Mouse (Mus musculus) olfactory bulb, adult 2 months (tissue): Measurements from ENCODE around the gene Lrmda. TPM values are rescaled to one million over a fixed set of nuclear protein-coding genes. Genes with fewer than 3 reads are reported as not detected.

Experiments used
- H3K27ac ChIP-seq: fragments of 200-500 bp; 2 replicates; pipeline ENCODE4 v1.5.1; 2012; ENCODE audit warnings: low read depth, low read length; ENCODE audit not compliant: insufficient read depth
- H3K4me1 ChIP-seq: fragments of 200-500 bp; 2 replicates; pipeline ENCODE4 v1.6.1; 2012; ENCODE audit warnings: low read length; ENCODE audit not compliant: control insufficient read depth, insufficient read depth
- H3K4me3 ChIP-seq: fragments of 200-500 bp; 2 replicates; pipeline ENCODE4 v1.5.1; 2012; ENCODE audit warnings: mild to moderate bottlenecking, low read depth, low read length, moderate library complexity; ENCODE audit not compliant: insufficient read depth
- CTCF ChIP-seq: fragments of 200-500 bp; IDR thresholded peaks from 2 replicates; pipeline ENCODE4 v1.5.1; 2012; ENCODE audit warnings: low read depth, mild to moderate bottlenecking, low read length, moderate library complexity; ENCODE audit not compliant: insufficient read depth
- POLR2A ChIP-seq: fragments of 200-500 bp; IDR thresholded peaks from 2 replicates; pipeline ENCODE4 v1.6.1; 2012; ENCODE audit warnings: mild to moderate bottlenecking, low read depth, low read length, moderate library complexity; ENCODE audit not compliant: insufficient read depth
- WGBS: fragments of 180-500 bp; shearing (Covaris S2); methylation state at CpG from one replicate; pipeline ENCODE4 v1.1.7; 2018; 5-methylcytosine and 5-hydroxymethylcytosine counted together
- polyA plus RNA-seq: library from polyadenylated mRNA; stranded (reverse); fragments of >200 nt; gene quantifications from 2 replicates; pipeline ENCODE4 v1.2.4, GENCODE M21; 2012; ENCODE audit warnings: low replicate concordance; ENCODE audit not compliant: missing spikeins, insufficient read depth, insufficient read length

Gene Lrmda
- polyA plus RNA-seq, 1 experiment: not detected

DNA sequence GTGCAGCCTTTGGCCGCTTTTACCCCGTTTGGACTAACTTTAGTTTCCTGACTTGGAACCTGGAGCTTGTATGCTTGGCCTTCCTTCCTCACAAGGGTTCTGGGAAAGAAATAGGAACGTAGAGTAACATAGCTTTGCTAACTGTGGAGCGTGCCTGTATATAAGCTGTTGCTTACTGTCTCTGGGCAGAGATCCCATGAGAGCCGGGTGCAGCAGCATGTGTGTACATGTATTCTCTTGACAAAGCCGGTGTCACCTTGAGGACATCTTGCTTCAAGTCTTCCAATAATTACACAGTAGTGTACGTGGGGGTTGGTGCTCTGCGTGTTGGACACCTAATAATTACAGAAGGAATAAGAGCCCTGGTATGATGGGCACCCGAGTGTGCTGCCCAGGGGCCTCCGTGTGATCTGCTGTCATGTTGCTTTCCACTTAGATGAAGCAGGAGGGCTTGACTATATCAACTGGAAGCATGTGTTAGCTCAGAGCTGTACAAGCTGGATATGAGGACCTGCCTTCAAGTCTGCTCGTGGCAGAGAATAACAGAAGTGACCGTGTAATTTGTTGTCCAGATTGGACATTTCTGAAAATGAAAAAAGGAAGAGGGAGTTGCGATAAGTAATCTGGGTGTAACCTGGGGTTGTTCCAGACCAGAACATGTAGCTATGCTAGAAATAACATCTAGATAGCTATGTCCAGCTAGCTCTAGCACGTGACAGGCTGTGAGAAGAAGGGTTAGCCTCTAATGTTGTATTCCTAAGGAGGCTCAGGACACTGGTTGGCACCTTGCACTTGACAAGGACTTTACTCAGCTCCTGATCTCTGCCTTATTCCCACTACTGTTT, 82.7 kb downstream of the Lrmda start:
- TF ChIP-seq CTCF: no peak
- no peak for TF ChIP-seq POLR2A
- 89% methylated on average over 14 of the region's 14 CpGs for WGBS

DNA sequence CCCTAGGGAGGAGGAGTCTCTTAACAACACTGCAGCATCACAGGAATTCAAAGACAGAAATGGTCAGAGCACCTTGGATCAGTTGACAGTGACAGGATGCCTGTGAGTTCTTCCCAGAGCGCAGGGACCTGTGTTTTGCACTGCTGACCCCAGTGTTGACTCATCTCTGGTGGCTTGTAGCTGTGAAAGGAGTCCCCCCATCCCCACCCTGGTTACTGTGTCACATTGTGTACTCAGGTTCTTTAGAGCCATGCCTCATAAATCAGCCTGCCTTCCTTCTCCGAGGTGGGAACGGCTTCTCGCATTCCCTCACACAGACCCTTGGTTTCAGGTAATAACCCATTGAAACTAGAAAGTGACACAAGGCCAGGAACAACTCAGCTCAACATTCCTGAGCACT, 86.3 kb downstream of the Lrmda start:
- H3K4me1 ChIP-seq: no peaks in the 10 kb centered on the region
- H3K4me3 ChIP-seq: no peak overlapping the region
- 88% methylated on average over 4 of the region's 4 CpGs for WGBS
- H3K27ac ChIP-seq: no peak overlapping the region
- TF ChIP-seq POLR2A (no peak), CTCF (no peak)

More for the DNA sequence above, 82.7 kb downstream of the Lrmda start:
- H3K4me1 ChIP-seq: no peaks in the 10 kb centered on the region
- no peak overlapping the region for H3K27ac ChIP-seq
- H3K4me3 ChIP-seq: no peak overlapping the region

GRCm38 (mm10) chr14:22106777-22107176, 87.3 kb downstream of the Lrmda start:
- H3K4me3 ChIP-seq: no peak overlapping the region
- TF ChIP-seq POLR2A: no peak
- TF ChIP-seq CTCF: no peak
- H3K4me1 ChIP-seq: no peaks in the 10 kb centered on the region
- no peak overlapping the region for H3K27ac ChIP-seq
- 89% methylated on average over 3 of the region's 3 CpGs for WGBS

DNA sequence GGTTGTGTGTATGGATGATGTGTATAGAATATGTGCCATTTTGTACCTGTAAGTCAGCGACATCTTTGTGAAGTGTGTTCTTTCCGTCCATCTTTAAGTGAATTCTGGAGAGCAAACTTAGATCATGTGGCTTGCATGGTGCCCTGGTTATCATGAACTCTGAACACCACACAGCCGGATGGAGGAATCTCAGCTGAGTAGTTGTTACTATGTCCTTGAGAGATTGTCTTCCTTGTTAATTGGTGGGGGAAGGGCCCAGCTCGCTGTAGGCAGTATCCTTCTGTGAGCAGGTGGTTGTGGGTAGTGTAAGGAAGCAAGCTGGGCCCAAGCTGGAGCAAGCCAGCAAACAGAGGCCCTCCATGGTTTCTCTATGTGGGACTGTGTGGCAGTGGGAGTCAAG, 89.9 kb downstream of the Lrmda start:
- no peak overlapping the region for H3K27ac ChIP-seq
- no peak overlapping the region for H3K4me3 ChIP-seq
- 90% methylated on average over 4 of the region's 4 CpGs for WGBS
- TF ChIP-seq CTCF: no peak
- TF ChIP-seq POLR2A: no peak
- no peaks in the 10 kb centered on the region for H3K4me1 ChIP-seq

DNA sequence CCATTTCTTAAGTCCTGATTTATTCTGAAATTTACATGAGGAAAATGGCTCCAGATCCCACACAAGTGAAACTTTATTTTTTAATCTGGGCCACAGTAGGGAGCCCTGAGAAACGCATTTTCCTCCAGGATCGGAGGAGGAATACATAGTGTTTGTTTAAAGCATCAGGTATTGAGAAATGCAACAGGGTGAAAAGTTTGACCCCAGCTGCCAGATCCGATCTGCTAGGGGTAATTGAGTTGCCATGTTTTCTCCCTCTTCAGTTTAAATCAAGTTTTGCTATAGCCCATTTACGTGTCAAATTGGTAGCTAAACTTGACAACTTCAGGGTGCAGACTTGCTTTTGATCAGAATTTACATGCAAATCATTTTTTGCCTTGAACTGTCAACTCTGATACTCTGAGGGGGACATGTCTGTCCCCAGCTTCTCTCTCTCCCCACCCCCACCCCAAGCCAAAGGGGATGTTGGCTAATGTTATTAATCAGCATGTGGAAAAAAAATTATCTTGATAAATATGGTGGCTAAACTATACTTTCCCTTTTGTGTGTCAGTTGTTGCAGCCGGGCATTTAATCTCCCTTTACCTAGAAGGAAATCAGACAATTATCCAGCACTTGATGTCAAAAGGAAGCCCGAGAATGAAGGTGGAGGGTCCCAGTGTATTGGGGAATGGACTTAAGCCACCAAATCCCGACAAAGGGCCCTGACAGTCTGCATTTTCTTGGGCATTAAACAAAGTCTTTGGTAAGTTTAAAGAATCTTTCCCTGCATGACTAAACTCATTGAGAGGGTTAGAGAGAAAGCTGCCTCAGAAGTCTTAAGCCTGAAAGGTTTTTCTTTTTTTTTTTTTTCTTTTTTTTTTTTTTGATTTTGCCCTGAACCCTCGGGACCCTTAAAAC, 94.2 kb downstream of the Lrmda start:
- TF ChIP-seq CTCF (no peak), POLR2A (no peak)
- Histone ChIP-seq H3K4me1 (no peaks in the 10 kb centered on the region), H3K4me3 (no peak overlapping the region), H3K27ac (no peak overlapping the region)
- WGBS: 39% methylated on average over 8 of the region's 8 CpGs

DNA sequence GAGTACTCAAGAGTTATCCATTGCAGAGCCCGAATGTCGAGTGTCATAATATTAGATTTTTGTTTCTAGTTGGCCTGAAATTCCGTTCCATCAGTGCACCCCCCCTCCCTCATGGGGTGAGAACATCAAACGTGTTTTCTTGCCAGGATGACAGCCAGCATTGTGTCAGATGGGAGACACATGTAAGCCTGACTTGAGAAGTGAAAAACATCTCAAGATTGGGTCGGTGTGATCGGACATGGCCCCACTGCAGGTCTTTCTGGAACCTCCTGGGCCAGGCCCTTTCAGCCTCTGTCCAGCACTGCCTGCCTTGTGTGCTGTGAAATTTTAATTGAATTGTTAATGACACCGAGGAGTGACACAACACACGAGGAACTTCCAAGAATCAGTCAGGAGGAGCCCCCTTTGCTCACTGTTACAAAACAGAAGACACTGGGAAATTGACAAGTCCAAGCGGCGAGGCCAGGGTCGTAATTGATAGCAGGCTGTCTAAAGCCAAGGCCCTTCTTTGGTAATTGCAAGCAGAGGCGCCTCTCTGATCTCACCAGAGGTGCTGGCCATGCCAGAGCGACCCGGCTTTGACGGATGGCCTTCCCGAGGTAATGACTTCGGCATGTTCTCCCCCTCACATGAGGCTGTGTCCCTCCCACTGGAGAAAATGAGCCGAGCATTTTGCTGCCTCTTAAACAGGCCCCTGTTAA, 95.3 kb downstream of the Lrmda start:
- 50% methylated on average over 18 of the region's 18 CpGs for WGBS
- H3K4me1 ChIP-seq: no peaks in the 10 kb centered on the region
- TF ChIP-seq POLR2A (no peak), CTCF (no peak)

GRCm38 (mm10) chr14:22118096-22118495, 98.6 kb downstream of the Lrmda start:
- Histone ChIP-seq H3K4me1 (no peaks in the 10 kb centered on the region), H3K4me3 (no peak overlapping the region), H3K27ac (no peak overlapping the region)
- TF ChIP-seq POLR2A (no peak), CTCF (no peak)
- 89% methylated on average over 6 of the region's 6 CpGs for WGBS

More for the DNA sequence above, 95.3 kb downstream of the Lrmda start:
- Histone ChIP-seq H3K4me3 (no peak overlapping the region), H3K27ac (no peak overlapping the region)

DNA sequence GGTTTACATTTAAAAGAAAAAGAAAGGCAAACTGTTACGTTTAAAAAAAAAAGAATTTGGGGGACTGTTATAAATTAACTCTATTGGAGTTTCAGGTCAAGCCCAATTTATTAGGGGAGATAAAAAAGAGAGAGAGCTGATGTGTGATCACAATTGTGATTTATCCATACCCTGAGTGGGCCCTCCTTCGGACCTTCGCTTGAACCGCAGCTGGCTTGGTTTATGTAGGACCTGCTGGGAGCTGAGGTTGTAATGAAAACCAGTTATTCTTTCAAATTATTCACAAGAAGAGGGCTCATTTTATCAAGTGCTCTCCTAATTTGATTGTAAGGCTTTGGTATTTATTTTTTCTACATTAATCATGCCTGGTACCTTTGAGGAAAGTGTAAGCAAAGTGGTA, 99.0 kb downstream of the Lrmda start:
- Histone ChIP-seq H3K4me1 (no peaks in the 10 kb centered on the region), H3K27ac (no peak overlapping the region), H3K4me3 (no peak overlapping the region)
- WGBS: 93% methylated on average over 4 of the region's 4 CpGs
- TF ChIP-seq CTCF (no peak), POLR2A (no peak)
